Mouse (Mus musculus): ENCODE results near the gene Gne.

DNA sequence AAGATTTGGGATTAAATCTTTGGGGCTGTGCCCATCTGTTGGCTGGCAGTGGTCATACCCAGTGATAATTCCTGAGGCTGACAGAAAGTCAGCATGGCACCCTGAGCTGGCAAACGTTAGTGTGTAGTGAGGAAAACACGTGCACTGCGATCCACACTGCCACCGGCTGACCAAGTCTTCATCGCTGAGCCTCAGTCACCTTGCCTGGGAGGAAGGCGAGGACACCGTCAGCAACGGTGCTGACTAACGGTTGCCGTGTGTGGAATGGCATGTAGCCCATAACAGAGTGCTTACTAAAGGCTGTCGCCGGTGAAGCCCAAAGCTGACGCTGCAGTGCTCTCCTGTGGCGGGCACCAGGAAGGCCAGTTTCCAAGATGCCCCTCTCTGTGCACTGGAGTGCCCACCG, 54.3 kb downstream of the Gne start:
- TF ChIP-seq CTCF (IDR thresholded peaks at IDR 0.05; ENCODE audit: low read depth) (peak; percentile 21; the same call in 1 of the 2 replicates), EP300 (IDR thresholded peaks at IDR 0.05; ENCODE audit: low read depth) (no peak)

Data from liver, embryonic 14.5 days (tissue).